Mouse (Mus musculus) ES-E14 (cell line): Measurements from ENCODE around the gene Olfr1229. TPM values are rescaled to one million over a fixed set of nuclear protein-coding genes. Genes with fewer than 3 reads are reported as not detected.

ENCODE experiments used
- DNase-seq: peaks from one replicate; pipeline ENCODE4 v3.0.0-alpha.2; 2013; ENCODE audit warnings: low read depth, low spot score
- H3K27ac ChIP-seq: 2 replicates; pipeline ENCODE4 v1.5.1; 2012; ENCODE audit warnings: low read depth, mild to moderate bottlenecking, low read length, moderate library complexity, mixed read lengths; ENCODE audit not compliant: poor library complexity, insufficient read depth, severe bottlenecking
- H3K36me3 ChIP-seq: 2 replicates; pipeline ENCODE4 v1.6.1; 2012; ENCODE audit warnings: mild to moderate bottlenecking, low read length, moderate library complexity, mixed read lengths; ENCODE audit not compliant: control insufficient read depth, poor library complexity, insufficient read depth, severe bottlenecking
- H3K4me1 ChIP-seq, 2 experiments: fragments of 150-350 bp in 1 of 2; sonication (generic) in 1 of 2; 2 replicates each; pipeline ENCODE4 v1.6.1; 2012; ENCODE audit warnings: low read length in 2 of 2, mild to moderate bottlenecking in 1 of 2, mixed read lengths in 1 of 2; ENCODE audit not compliant: control insufficient read depth in 2 of 2, insufficient read depth in 2 of 2, poor library complexity in 1 of 2
- H3K4me3 ChIP-seq, 2 experiments: fragments of 150-350 bp in 1 of 2; sonication (generic) in 1 of 2; 2 replicates each; pipeline ENCODE4 v1.5.1; 2012; ENCODE audit warnings: low read length in 2 of 2, low read depth in 1 of 2, mild to moderate bottlenecking in 1 of 2, mixed read lengths in 1 of 2; ENCODE audit not compliant: insufficient read depth in 1 of 2, poor library complexity in 1 of 2, severe bottlenecking in 1 of 2
- H3K9ac ChIP-seq: 2 replicates; pipeline ENCODE4 v1.6.1; 2012; ENCODE audit warnings: low read depth, mild to moderate bottlenecking, low read length, mixed read lengths; ENCODE audit not compliant: poor library complexity, insufficient read depth, severe bottlenecking
- H3K9me3 ChIP-seq: fragments of 150-350 bp; sonication (generic); 2 replicates; pipeline ENCODE4 v1.6.1; 2012; ENCODE audit warnings: low read depth, mild to moderate bottlenecking, low read length; ENCODE audit not compliant: control insufficient read depth, insufficient read depth
- CHD2 ChIP-seq: IDR thresholded peaks from 2 replicates; pipeline ENCODE4 v1.6.1; 2014; ENCODE audit warnings: mild to moderate bottlenecking, low read depth, low read length, inconsistent platforms
- HCFC1 ChIP-seq: IDR thresholded peaks from 2 replicates; pipeline ENCODE4 v1.6.1; 2012; ENCODE audit warnings: low read length, inconsistent platforms, borderline replicate concordance; ENCODE audit not compliant: insufficient read depth
- MAFK ChIP-seq: IDR thresholded peaks from 2 replicates; pipeline ENCODE4 v1.6.1; 2014; ENCODE audit warnings: mild to moderate bottlenecking, low read depth, low read length, inconsistent platforms; ENCODE audit not compliant: insufficient read depth
- ZC3H11A ChIP-seq: IDR thresholded peaks from 2 replicates; pipeline ENCODE4 v1.6.1; 2012; ENCODE audit warnings: low read depth, mild to moderate bottlenecking, inconsistent platforms, low read length, borderline replicate concordance
- ZNF384 ChIP-seq: IDR thresholded peaks from 2 replicates; pipeline ENCODE4 v1.6.1; 2012; ENCODE audit warnings: low read depth, low read length, inconsistent platforms
- in situ Hi-C, 2 experiments: fragments of 600-800 bp; cut with MboI; formaldehyde crosslinking; loops; one replicate each; pipeline ENCODE4 v1.15.1; 2025; ENCODE audit warnings: low sequenced_read_pairs in 2 of 2, inconsistent platforms in 1 of 2; ENCODE audit not compliant: unreplicated experiment in 2 of 2
- total RNA-seq: library from RNA; depleted of rRNA; stranded (reverse); fragments of 300-350 nt; gene quantifications from 2 replicates; pipeline ENCODE4 v1.2.3, GENCODE M21; 2012; rRNA removed

The Olfr1229 gene
- total RNA-seq = not detected in 2 replicates

DNA sequence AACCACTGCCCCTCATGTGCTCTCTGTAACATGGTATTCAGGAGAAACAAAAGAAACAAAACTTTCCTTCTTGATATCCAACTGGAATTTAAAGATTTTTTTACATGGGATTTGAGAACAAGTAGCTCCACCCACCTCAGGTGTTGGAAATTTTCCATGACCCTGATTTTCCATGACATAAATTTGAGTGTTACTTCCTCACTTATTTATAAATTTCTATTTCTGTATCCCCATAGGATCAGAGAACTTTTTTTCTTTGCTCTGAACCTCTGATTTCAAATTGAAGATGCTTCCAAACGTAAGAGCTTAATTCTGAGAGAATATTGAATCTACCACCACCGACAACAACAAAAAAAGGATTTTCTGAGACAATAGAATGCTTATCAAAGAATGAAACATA lies at the start of gene Olfr1229:
TSS of gene Olfr1229 (minus strand) at position 101 of the 400 bp plus-strand sequence.
- H3K9ac ChIP-seq = no peak within 1 kb of the TSS
- no peaks in the 10 kb centered on the region for H3K36me3 ChIP-seq
- H3K27ac ChIP-seq = no peak within 1 kb of the TSS
- DNase-seq = no peak
- H3K9me3 ChIP-seq = no peaks in the 10 kb centered on the region
- H3K4me1 ChIP-seq = no peaks in the 10 kb centered on the region
- no peak within 1 kb of the TSS for H3K4me3 ChIP-seq
- in situ Hi-C loops = no loop called here
- TF ChIP-seq ZNF384 (no peak), MAFK (no peak), HCFC1 (no peak), ZC3H11A (no peak), CHD2 (no peak)

DNA sequence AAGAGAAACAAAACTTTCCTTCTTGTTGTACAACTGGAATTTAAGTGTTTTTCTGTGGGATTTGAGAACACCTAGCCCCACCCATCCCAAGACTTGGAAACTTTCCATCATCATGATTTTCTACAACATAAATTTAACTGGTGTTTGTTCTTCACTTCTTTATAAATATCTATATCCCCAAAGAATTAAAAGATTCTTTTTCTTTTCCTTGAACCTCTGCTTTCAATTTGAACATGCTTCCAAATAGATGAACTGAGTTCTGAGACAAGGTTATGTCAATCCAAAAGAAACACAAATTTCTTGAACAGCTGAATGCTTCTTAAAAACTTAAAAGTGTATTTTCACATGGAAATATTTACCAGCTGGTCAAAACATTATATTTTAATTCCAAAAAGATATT lies 41.8 kb upstream of the Olfr1229 start, which contains the start of gene Olfr1232:
TSS of gene Olfr1232 (minus strand) at position 101 of the 400 bp plus-strand sequence.
- no peaks in the 10 kb centered on the region for H3K4me1 ChIP-seq
- in situ Hi-C loops = no loop called here
- H3K4me3 ChIP-seq = no peak within 1 kb of the TSS
- H3K9me3 ChIP-seq = no peaks in the 10 kb centered on the region
- H3K36me3 ChIP-seq = no peaks in the 10 kb centered on the region
- DNase-seq = no peak
- H3K27ac ChIP-seq = no peak within 1 kb of the TSS
- TF ChIP-seq HCFC1 (no peak), CHD2 (no peak), ZNF384 (no peak), MAFK (no peak)
- no peak within 1 kb of the TSS for H3K9ac ChIP-seq

DNA sequence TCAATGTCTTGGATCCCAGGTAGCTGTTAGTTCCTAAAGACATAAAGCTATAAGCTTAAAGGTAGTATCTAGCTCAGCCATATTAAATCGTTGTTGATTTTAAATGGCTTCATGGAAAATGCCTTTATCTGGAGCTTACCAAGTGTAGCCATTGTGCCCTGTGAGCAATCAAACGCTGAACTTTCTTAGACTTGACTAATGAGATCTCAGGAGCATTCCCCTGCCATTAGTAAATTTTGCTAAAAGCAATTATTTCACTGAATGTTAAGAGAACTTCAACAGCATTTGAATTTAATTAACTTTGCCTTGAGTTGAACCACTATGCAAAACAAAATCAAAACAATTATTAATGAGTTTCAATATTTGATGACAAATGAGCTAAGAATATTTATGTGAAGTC lies 19.2 kb upstream of the Olfr1229 start, which contains the start of gene Olfr1231:
TSS of gene Olfr1231 (minus strand) at position 101 of the 400 bp plus-strand sequence.
- Histone ChIP-seq H3K4me1 (no peaks in the 10 kb centered on the region), H3K9ac (no peak within 1 kb of the TSS), H3K36me3 (no peaks in the 10 kb centered on the region), H3K4me3 (no peak within 1 kb of the TSS), H3K9me3 (no peaks in the 10 kb centered on the region), H3K27ac (no peak within 1 kb of the TSS)
- DNase-seq = no peak
- in situ Hi-C loops = no loop called here
- TF ChIP-seq ZNF384 = no peak
- no peak for TF ChIP-seq ZC3H11A
- TF ChIP-seq CHD2 = no peak
- TF ChIP-seq HCFC1 = no peak
- TF ChIP-seq MAFK = no peak

DNA sequence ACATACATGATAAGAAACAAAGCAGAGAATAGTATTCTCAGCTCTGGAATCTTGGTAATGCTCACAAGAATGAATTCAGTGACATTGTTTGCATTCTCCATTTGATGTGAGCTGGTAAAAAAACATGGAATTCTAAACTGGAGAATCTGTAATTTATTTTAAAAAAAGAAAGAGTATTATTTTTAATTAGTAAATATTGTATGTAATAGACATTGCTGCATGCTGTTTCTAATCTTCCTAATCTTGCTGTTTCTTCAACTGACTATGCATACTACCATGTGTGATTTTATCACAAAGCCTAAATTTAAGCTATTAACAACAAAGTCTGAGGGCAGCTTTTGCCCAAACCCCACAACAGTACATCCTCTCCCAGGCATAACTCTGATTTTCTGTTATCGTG lies 9.4 kb upstream of the Olfr1229 start, which contains the start of gene Olfr1230:
TSS of gene Olfr1230 (minus strand) at position 101 of the 400 bp plus-strand sequence.
- Histone ChIP-seq H3K36me3 (no peaks in the 10 kb centered on the region), H3K4me3 (no peak within 1 kb of the TSS), H3K9me3 (no peaks in the 10 kb centered on the region), H3K9ac (no peak within 1 kb of the TSS), H3K4me1 (no peaks in the 10 kb centered on the region), H3K27ac (no peak within 1 kb of the TSS)
- TF ChIP-seq HCFC1 (no peak), ZC3H11A (no peak), MAFK (no peak), ZNF384 (no peak), CHD2 (no peak)
- DNase-seq = no peak
- in situ Hi-C loops = no loop called here

DNA sequence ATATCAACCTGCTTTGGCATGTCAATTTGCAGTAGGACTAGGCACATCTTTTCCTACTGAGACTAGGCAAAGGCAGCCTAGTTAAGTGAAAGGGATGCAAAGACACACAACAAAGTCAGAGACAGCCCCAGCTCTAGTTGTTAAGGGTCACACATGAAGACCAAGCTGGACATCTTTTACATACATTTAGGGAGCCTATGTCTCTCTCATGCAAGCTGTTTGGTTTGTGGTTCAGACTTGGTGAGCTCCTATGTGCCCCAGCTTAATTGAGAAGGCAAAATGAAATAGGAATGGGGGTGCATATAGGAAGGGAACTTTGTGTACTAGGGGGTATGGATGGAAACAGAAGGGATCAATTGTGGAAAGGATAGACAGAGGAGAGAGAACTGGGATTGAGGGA lies 33.9 kb downstream of the Olfr1229 start, which contains the start of gene Olfr1228:
TSS of gene Olfr1228 (minus strand) at position 101 of the 400 bp plus-strand sequence.
- TF ChIP-seq CHD2 (no peak), ZNF384 (no peak), ZC3H11A (no peak), HCFC1 (no peak), MAFK (no peak)
- Histone ChIP-seq H3K9me3 (no peaks in the 10 kb centered on the region), H3K9ac (no peak within 1 kb of the TSS), H3K27ac (no peak within 1 kb of the TSS), H3K4me3 (no peak within 1 kb of the TSS), H3K36me3 (no peaks in the 10 kb centered on the region), H3K4me1 (no peaks in the 10 kb centered on the region)
- DNase-seq = no peak
- in situ Hi-C loops = no loop called here

Other genes starting within 250 kb of the Olfr1229 start
- gene Olfr1218, start 226.8 kb downstream of the Olfr1229 start, total RNA-seq = not detected in 2 replicates
- gene Olfr1219, start 204.5 kb downstream of the Olfr1229 start, total RNA-seq = not detected in 2 replicates
- not detected in 2 replicates for gene Olfr1220, start 181.2 kb downstream of the Olfr1229 start, total RNA-seq
- not detected in 2 replicates for gene Olfr1221, start 170.7 kb downstream of the Olfr1229 start, total RNA-seq
- gene Olfr1222, start 155.0 kb downstream of the Olfr1229 start, total RNA-seq = not detected in 2 replicates
- not detected in 2 replicates for gene Olfr1223, start 136.5 kb downstream of the Olfr1229 start, total RNA-seq
- not detected in 2 replicates for gene Olfr1224-ps1, start 123.9 kb downstream of the Olfr1229 start, total RNA-seq
- gene Olfr1225, start 113.3 kb downstream of the Olfr1229 start, total RNA-seq = not detected in 2 replicates
- gene Olfr1226, start 88.0 kb downstream of the Olfr1229 start, total RNA-seq = not detected in 2 replicates
- not detected in 2 replicates for gene Olfr1228, start 34.0 kb downstream of the Olfr1229 start, total RNA-seq
- gene Olfr1230, start 9.3 kb upstream of the Olfr1229 start, total RNA-seq = not detected in 2 replicates
- gene Olfr1231, start 19.1 kb upstream of the Olfr1229 start, total RNA-seq = not detected in 2 replicates
- not detected in 2 replicates for gene Olfr1232, start 41.7 kb upstream of the Olfr1229 start, total RNA-seq
- not detected in 2 replicates for gene Olfr1233, start 54.4 kb upstream of the Olfr1229 start, total RNA-seq
- not detected in 2 replicates for gene Olfr1234, start 76.9 kb upstream of the Olfr1229 start, total RNA-seq
- not detected in 2 replicates for gene Olfr1238, start 121.7 kb upstream of the Olfr1229 start, total RNA-seq
- gene Olfr1239, start 132.4 kb upstream of the Olfr1229 start, total RNA-seq = not detected in 2 replicates
- not detected in 2 replicates for gene Olfr1240, start 155.0 kb upstream of the Olfr1229 start, total RNA-seq
- gene Olfr1241, start 199.1 kb upstream of the Olfr1229 start, total RNA-seq = not detected in 2 replicates
- not detected in 2 replicates for gene Olfr1242, start 210.3 kb upstream of the Olfr1229 start, total RNA-seq
- gene Olfr1243, start 243.5 kb upstream of the Olfr1229 start, total RNA-seq = not detected in 2 replicates